Mouse (Mus musculus) kidney, adult 18-20 months (tissue): ENCODE data around the gene Tifab.
"Not testable (repeated sequence)": the region's sequence is repeated elsewhere in the genome, so short reads cannot be mapped to it uniquely, and the experiment has no call there.

ENCODE experiments used
- DNase-seq: peaks from one replicate; pipeline ENCODE4 v3.0.0; 2021

Tifab gene

DNA sequence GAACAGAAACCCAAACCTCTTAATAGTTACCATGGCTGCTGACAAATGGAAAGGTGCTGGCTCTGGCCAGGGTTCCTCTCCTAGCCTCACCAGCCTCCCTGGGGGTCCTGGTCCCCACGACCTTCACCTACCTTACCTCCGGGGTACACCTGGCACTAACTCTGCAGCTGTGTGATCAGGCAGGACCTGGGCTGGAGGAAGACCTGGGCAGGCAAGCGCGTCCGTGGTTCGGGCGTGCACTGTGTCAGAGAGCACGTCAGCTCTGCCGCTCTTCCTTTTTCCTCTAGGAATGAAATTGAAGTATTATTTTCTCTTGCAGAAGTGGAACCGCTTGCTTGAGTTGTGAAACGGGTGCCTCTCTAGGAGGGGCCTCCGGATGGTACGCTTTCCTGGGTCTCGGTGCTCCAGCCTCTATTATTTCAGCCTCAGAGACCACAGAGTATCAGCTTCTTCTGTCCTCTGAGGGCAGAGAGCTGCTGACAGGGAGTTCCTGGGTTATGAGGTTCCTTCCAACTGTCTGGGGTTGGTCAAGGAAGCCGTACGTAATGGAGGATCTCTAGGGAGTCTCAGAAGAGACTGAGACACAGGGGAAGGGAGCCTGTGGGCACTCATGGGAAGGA is at the start of gene Tifab:
Gene Tifab (minus strand): TSS at position 470 of the 620 bp plus-strand sequence.
- DNase-seq, result no peak

DNA sequence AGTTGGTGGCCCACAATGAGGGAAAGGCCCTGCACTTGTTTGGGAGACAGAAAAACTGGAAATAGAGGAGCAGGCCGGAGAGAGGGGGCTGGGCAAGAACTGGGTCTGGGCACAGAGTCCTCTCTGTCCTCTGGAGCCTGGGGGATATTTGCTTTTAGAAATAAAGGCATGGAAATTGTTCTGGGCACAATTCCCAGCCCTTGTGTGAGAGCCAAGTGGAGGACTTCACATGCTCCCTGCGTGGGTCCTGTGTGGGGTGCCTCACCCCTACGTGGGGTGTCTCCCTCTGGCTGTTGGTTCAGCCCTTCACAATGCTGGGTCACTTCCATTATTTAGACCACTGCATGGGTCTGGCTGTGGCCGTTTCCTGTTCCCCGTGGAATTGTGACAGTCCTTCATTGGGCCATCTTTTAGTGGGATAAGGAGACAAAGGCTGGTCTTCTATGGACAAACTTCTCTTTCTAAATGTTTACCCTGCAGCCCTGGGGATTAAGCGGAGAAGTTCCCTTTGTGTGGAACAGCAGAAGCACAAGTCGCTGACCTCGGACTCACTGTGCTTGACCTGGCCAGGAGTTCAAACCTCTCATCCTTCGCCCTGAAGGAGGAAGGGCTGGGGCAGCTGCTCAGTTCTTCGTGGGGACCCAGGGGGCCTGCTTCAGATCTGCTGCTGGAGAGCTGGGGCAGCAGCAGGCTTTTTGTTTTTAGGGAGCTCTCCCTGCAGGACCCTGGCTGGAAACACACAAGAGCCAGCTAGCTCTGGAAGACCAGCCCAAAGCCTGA is 47.7 kb upstream of the Tifab start:
- no peak for DNase-seq

GRCm38 (mm10) chr13:56223625-56224024 is 44.9 kb upstream of the Tifab start:
- DNase-seq, result no peak

DNA sequence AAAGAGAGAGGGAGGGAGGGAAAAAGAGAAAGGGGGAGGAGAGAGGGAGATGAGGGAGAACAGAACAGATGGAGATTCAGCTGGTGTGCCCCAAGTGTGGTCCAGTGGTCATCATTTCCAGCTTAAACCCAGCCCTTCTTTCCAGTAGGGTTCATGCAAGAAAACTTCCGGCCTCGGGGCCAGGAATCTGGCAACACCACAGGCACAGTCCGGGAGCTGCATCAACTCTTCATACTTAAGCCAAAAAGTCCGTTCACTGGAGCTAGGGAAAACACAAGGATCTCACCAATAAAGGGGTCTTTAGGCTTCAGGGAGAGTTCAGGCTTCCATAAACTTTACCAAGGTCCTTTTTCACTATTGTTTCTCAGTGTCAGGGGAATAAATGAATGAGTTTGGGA is 44.2 kb upstream of the Tifab start:
- no peak for DNase-seq

- DNase-seq, result peak; percentile 4
Measured at GRCm38 (mm10) chr13:56221995-56222848, 43.5 kb upstream of the Tifab start.

DNA sequence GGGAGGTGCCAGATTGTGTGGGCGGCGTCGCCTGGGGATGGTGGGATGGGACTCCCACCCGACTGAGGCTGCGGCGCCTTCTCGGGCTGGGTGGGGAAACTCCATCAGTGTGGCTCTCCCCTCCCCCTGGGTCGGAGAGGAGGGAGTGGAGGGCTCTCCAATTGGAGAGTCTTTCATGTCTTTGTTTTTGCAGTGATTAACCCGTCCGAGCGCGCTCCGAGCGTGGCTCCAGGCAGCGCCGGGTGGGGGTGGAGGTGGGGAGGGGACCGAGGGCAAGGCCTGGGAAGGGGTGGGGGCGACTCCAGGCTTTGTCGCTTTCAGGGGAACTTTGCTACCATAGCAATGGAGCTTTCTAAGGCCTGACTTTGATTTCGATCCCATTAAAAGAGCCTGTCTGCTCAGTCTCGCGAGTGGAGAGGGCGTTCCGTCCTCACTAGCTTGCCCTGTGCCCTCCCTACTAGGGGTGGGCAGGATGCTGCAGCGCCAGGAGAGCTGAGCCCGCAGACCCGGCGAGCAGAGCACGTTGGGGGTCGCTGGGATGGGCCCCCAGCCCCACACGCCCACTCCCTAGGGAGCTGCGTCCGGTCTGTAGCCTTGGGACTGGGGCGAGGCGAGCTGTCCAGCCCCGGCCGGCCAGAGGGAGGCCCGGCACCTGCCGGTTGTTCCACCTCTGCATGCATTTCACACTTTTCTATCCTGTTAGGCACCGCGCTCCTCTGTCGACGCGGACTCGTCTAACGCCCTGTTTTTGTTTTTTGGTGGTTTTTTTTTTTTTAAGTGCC is 42.6 kb upstream of the Tifab start:
- DNase-seq, result no peak

- no peak for DNase-seq
Measured at GRCm38 (mm10) chr13:56219254-56219653, 40.6 kb upstream of the Tifab start.

DNA sequence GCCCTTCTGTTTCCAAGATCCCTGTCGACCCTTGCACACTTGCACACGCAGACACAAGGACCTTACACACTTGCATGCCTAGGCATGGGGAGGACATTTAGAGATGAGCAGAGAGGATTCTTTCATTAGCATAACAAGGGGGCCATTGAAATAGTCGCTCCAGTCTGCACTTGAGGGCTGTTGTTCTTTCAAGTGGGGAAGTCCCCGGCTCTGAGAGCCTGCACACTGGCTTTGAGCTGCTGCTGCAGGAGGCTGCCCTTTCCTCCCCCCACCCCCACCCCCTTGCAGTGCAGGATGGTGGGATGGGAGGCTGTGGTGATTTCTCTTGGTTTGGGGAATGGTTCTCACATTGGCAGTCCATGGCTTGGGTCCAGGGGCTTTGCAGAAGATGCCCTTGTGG is 37.4 kb upstream of the Tifab start:
- no peak for DNase-seq

- no peak for DNase-seq
Measured at GRCm38 (mm10) chr13:56214633-56215032, 35.9 kb upstream of the Tifab start.

GRCm38 (mm10) chr13:56209067-56209411 is 30.4 kb upstream of the Tifab start:
- no peak for DNase-seq

DNA sequence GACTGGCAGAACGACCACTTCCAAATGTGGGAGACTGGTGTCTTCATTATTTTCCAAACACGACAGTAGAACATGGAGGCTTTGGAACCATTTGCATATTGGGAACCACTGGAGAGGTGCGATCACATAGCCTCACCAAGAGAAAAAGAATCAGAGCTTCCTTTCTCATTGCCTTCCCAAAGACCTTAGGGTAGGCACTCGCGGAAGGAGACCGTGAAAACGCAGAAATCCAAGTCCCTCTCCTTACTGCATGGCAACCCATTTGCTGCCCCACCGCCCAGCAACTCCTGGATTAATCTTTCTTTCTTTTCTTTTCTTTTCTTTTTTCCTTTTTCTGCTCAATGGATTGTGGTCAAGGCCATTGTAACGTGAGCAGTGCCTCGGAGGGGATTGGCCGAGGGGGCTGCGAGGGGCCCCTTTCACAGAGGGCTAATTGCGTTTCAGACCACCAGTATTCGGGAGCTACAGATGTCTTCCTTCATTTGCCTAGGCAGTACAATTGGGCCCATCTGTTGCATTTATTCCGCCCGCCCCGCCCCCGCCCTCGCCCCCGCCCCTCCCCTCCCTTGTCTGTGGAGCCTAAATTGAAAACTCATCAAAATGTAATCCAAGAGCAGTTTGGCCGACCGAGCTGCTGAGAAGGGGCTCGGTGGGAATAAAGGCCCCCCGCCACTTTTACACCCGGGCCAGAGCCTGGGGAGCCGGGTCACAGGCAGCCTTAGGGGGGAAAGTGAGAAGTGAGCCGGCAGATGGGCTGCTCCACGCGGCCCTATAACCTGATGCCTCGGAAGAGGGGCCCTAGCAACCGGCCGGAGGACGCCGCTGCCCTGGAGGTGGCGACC is 29.8 kb upstream of the Tifab start:
- no peak for DNase-seq

DNA sequence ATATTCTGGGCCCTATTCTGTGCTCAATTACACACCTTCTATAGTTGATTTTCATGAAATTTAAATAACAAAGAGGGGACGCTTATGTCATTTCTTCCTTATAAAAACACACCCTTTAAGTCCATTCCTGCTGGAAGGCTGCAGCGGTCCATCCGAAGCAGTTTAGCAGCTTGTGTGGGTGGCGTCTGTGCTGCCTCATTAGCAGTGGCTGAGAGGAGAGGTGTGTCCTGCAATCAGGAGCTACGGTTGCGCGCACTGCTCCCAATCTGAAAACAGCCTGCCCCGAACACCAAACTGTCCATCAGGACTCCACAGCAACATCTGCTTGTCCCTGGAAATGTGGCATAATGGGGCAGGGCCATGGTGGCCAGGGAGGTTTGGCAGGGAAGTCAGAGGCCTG is 20.8 kb upstream of the Tifab start:
- no peak for DNase-seq

- peak; percentile 74 for DNase-seq
Measured at GRCm38 (mm10) chr13:56197473-56198266, 19.0 kb upstream of the Tifab start.

DNA sequence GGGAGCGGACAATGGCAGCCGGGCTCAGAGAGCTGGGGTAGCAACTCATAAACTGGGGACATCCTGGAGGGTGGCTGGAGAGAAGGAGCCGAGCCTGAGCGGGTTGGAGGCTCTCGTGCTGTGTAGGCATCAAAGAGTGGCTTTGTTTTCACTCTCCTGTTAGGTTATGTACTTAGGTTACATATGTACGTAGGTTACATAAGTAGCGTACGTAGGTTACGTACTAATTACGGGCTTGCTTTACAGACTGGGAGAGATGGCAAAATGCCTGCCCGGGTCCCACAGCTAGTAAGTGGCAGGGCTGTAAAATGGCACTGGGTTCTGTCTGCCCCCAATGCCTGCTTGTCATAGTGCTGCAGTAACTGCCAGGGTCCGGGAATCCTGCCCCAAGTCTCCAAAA is 18.3 kb upstream of the Tifab start:
- DNase-seq, result no peak

DNA sequence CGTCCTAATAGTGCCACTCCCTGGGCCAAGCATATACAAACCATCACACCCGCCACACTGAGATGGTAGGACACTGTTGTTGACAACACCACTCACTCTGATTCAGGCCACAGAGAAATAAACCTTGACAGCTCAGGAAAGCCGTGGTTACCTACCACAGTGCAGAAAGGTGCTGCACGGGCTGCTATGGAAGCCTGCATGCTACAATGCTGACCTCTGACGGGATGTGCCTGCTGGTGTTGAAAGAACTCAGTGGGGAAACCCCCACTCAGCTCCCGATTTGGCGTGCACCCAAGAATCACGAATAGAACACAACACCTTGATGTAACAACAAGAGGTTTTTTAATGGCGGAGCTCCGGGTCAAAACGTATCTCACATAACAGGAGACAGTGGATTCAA is 17.1 kb upstream of the Tifab start:
- not testable (repeated sequence) for DNase-seq

GRCm38 (mm10) chr13:56194181-56194580 is 15.5 kb upstream of the Tifab start:
- DNase-seq, result not testable (repeated sequence)

DNA sequence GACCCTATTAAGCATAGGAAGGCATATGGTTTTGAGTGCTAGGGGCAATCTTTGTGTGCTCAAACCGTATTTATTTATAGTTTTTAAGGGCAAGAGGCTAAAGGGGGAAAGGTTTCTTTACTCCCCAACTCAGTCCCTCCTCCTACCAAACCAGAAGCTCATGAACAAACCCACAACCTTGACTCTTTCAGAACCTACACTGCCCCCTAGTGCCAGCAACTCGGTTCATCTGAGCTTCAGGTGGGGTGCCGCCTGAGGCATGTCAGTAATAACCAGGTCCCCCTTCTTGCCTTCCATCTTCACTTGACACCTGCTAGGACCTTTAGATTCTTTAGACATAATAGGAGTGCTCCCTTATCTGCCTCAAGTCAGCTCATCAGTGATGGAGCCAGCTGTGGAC is 12.5 kb upstream of the Tifab start:
- DNase-seq, result peak; percentile 23

GRCm38 (mm10) chr13:56189688-56190087 is 11.0 kb upstream of the Tifab start:
- no peak for DNase-seq

GRCm38 (mm10) chr13:56183687-56184086 is 5.0 kb upstream of the Tifab start:
- DNase-seq, result no peak

DNA sequence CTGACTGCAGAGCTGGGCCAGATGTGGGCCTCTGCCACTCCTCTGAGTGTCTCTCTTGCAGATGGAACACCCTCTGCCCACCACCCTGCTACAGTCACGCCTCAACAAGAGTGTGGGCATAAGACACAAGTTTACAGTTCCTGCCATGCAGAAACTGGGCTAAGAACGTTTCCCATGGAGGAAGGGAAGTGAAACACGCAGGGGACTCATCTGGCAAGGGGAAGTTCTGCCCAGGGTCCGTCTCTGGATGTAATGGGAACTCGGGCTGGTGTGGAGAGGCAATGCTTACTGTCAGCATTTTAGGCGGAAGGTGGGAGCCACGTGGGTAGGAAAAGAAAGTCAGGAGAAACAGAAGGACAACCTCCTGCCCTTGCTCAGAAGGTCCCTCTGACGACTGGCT is 2.7 kb upstream of the Tifab start:
- DNase-seq, result no peak

DNA sequence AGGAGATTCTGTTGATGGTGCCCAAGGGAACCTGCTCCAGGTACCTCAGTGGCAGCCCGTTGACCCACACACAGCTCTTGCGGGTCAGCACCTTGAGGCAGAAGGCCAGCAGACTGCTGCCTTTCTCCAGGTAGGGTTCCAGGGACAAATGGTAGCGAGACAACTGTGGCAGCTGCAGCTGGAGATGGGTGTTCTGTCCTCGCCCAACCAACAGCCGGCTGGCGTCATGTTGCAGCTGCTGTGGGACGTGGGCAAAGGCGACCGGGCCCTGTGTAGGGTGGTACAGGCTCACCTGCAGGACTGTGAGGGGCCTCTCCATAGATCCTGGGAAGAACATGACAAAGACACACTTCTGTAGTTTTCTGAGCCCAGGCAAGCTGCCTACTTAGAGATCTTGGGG is 2.4 kb downstream of the Tifab start:
- DNase-seq, result no peak
